Mouse (Mus musculus) urinary bladder, adult 2 months (tissue): ENCODE results near the gene Rab12. TPM values are rescaled to one million over a fixed set of nuclear protein-coding genes. Genes with fewer than 3 reads are reported as not detected.
A peak's percentile ranks its signal among the peaks of the same experiment; 100 is the strongest.

ENCODE experiments used
- DNase-seq: peaks from one replicate; pipeline ENCODE4 v3.0.0; 2022; ENCODE audit warnings: low spot score
- polyA plus RNA-seq: library from polyadenylated mRNA; depleted of rRNA; stranded (reverse); fragments of >200 nt; gene quantifications from 2 replicates; pipeline ENCODE4 v1.2.3, GENCODE M21; 2012; rRNA removed

Rab12 gene
- polyA plus RNA-seq, 1 experiment: 102 TPM

- DNase-seq: peak; percentile 61
These were observed 70.8 kb downstream of the Rab12 start for GRCm38 (mm10) chr17:66448421-66449405.

GRCm38 (mm10) chr17:66447978-66448377 is 71.6 kb downstream of the Rab12 start:
- DNase-seq: no peak

DNA sequence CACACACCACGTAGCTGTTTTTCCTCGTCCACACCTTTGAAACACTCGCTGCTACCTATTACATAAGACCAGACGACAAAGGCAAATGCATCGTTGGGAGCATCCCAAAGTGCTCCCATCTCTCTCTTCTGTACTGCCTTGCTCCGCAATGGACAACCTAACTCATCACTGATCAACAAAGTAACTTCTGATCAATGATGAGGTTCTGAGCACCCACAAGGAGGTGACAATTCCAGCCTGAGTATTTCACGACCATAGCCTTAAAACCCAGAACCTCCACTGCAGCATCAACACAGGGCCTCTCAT is 72.6 kb downstream of the Rab12 start:
- no peak for DNase-seq

GRCm38 (mm10) chr17:66446196-66447006 is 73.1 kb downstream of the Rab12 start:
- DNase-seq: no peak

Other genes starting within 250 kb of the Rab12 start
- 5.8 and 9.0 TPM in 2 replicates for gene Mtcl1, start 70.0 kb downstream of the Rab12 start, polyA plus RNA-seq
- gene Themis3, start 74.9 kb upstream of the Rab12 start, polyA plus RNA-seq: not detected in 2 replicates